Mouse (Mus musculus): Measurements from ENCODE around the gene Syn3. TPM values are rescaled to one million over a fixed set of nuclear protein-coding genes. Genes with fewer than 3 reads are reported as not detected.
"Not testable (repeated sequence)": the region's sequence is repeated elsewhere in the genome, so short reads cannot be mapped to it uniquely, and the experiment has no call there.

The Syn3 gene
- polyA plus RNA-seq, 1 experiment from 2014 or later: 7.4 TPM

- Histone ChIP-seq H3K4me3 (ENCODE audit: low read length) (no peak overlapping the region), H3K9ac (replicated peaks; ENCODE audit: low read length) (no peak overlapping the region), H3K27me3 (ENCODE audit: insufficient read depth, low read length) (no peaks in the 10 kb centered on the region), H3K4me1 (ENCODE audit: insufficient read depth, low read length) (0 out of 2 replicates have a peak, but pooled peaks cover 3% of the 10 kb centered on the region), H3K4me2 (replicated peaks; ENCODE audit: low read depth, low read length) (no peak overlapping the region), H3K9me3 (ENCODE audit: low read length) (no peaks in the 10 kb centered on the region), H3K36me3 (ENCODE audit: insufficient read depth, low read length) (no peaks in the 10 kb centered on the region), H3K27ac (ENCODE audit: low read length) (no peak overlapping the region)
- ATAC-seq (ENCODE audit: low FRiP score, low TSS enrichment): peak; percentile 79
- WGBS: 42% methylated on average over 6 of the region's 6 CpGs
Measured at GRCm38 (mm10) chr10:86452326-86452995, 46.2 kb downstream of the Syn3 start.

- Histone ChIP-seq H3K4me3 (ENCODE audit: low read length) (no peak overlapping the region), H3K9ac (replicated peaks; ENCODE audit: low read length) (no peak overlapping the region), H3K27ac (ENCODE audit: low read length) (no peak overlapping the region), H3K9me3 (ENCODE audit: low read length) (no peaks in the 10 kb centered on the region), H3K4me1 (ENCODE audit: insufficient read depth, low read length) (0 out of 2 replicates have a peak, but pooled peaks cover 3% of the 10 kb centered on the region), H3K36me3 (ENCODE audit: insufficient read depth, low read length) (no peaks in the 10 kb centered on the region), H3K27me3 (ENCODE audit: insufficient read depth, low read length) (no peaks in the 10 kb centered on the region), H3K4me2 (replicated peaks; ENCODE audit: low read depth, low read length) (no peak overlapping the region)
- 86% methylated on average over 5 of the region's 5 CpGs for WGBS
- 0 out of 2 replicates have a peak, but pooled peaks have one; percentile 47 for ATAC-seq (ENCODE audit: low FRiP score, low TSS enrichment)
Measured at GRCm38 (mm10) chr10:86451294-86451693, 47.4 kb downstream of the Syn3 start.

GRCm38 (mm10) chr10:86446649-86447048 lies 52.0 kb downstream of the Syn3 start:
- H3K27me3 ChIP-seq (ENCODE audit: insufficient read depth, low read length): no peaks in the 10 kb centered on the region
- H3K9me3 ChIP-seq (ENCODE audit: low read length): no peaks in the 10 kb centered on the region
- no peak overlapping the region for H3K4me2 ChIP-seq (replicated peaks; ENCODE audit: low read depth, low read length)
- no peak overlapping the region for H3K4me3 ChIP-seq (ENCODE audit: low read length)
- H3K4me1 ChIP-seq (ENCODE audit: insufficient read depth, low read length): 0 out of 2 replicates have a peak, but pooled peaks cover 4% of the 10 kb centered on the region
- no peak overlapping the region for H3K27ac ChIP-seq (ENCODE audit: low read length)
- no peak for ATAC-seq (ENCODE audit: low FRiP score, low TSS enrichment)
- H3K36me3 ChIP-seq (ENCODE audit: insufficient read depth, low read length): no peaks in the 10 kb centered on the region
- H3K9ac ChIP-seq (replicated peaks; ENCODE audit: low read length): no peak overlapping the region

- H3K4me1 ChIP-seq (ENCODE audit: insufficient read depth, low read length): 0 out of 2 replicates have a peak, but pooled peaks cover 4% of the 10 kb centered on the region
- WGBS: 81% methylated on average over 2 of the region's 2 CpGs
- no peaks in the 10 kb centered on the region for H3K9me3 ChIP-seq (ENCODE audit: low read length)
- H3K4me2 ChIP-seq (replicated peaks; ENCODE audit: low read depth, low read length): no peak overlapping the region
- no peak overlapping the region for H3K9ac ChIP-seq (replicated peaks; ENCODE audit: low read length)
- H3K36me3 ChIP-seq (ENCODE audit: insufficient read depth, low read length): no peaks in the 10 kb centered on the region
- H3K4me3 ChIP-seq (ENCODE audit: low read length): no peak overlapping the region
- no peak overlapping the region for H3K27ac ChIP-seq (ENCODE audit: low read length)
- no peaks in the 10 kb centered on the region for H3K27me3 ChIP-seq (ENCODE audit: insufficient read depth, low read length)
- no peak for ATAC-seq (ENCODE audit: low FRiP score, low TSS enrichment)
Measured at GRCm38 (mm10) chr10:86445207-86445606, 53.5 kb downstream of the Syn3 start.

- 68% methylated on average over 3 of the region's 3 CpGs for WGBS
- H3K27me3 ChIP-seq (ENCODE audit: insufficient read depth, low read length): no peaks in the 10 kb centered on the region
- no peaks in the 10 kb centered on the region for H3K36me3 ChIP-seq (ENCODE audit: insufficient read depth, low read length)
- no peak overlapping the region for H3K4me3 ChIP-seq (ENCODE audit: low read length)
- no peak overlapping the region for H3K27ac ChIP-seq (ENCODE audit: low read length)
- H3K4me2 ChIP-seq (replicated peaks; ENCODE audit: low read depth, low read length): no peak overlapping the region
- no peak overlapping the region for H3K9ac ChIP-seq (replicated peaks; ENCODE audit: low read length)
- H3K9me3 ChIP-seq (ENCODE audit: low read length): no peaks in the 10 kb centered on the region
- no peak for ATAC-seq (ENCODE audit: low FRiP score, low TSS enrichment)
- 0 out of 2 replicates have a peak, but pooled peaks cover 4% of the 10 kb centered on the region for H3K4me1 ChIP-seq (ENCODE audit: insufficient read depth, low read length)
Measured at GRCm38 (mm10) chr10:86444665-86445064, 54.0 kb downstream of the Syn3 start.

GRCm38 (mm10) chr10:86441765-86442164 lies 56.9 kb downstream of the Syn3 start:
- WGBS: 29% methylated on average over 3 of the region's 3 CpGs
- no peaks in the 10 kb centered on the region for H3K9me3 ChIP-seq (ENCODE audit: low read length)
- H3K9ac ChIP-seq (replicated peaks; ENCODE audit: low read length): no peak overlapping the region
- H3K36me3 ChIP-seq (ENCODE audit: insufficient read depth, low read length): no peaks in the 10 kb centered on the region
- H3K4me2 ChIP-seq (replicated peaks; ENCODE audit: low read depth, low read length): no peak overlapping the region
- H3K27me3 ChIP-seq (ENCODE audit: insufficient read depth, low read length): no peaks in the 10 kb centered on the region
- H3K27ac ChIP-seq (ENCODE audit: low read length): peak overlapping the region; percentile 43; the same call in 1 of the 2 replicates
- peaks cover 4% of the 10 kb centered on the region; the same call in 1 of the 2 replicates for H3K4me1 ChIP-seq (ENCODE audit: insufficient read depth, low read length)
- H3K4me3 ChIP-seq (ENCODE audit: low read length): no peak overlapping the region
- ATAC-seq (ENCODE audit: low FRiP score, low TSS enrichment): peak; percentile 88

GRCm38 (mm10) chr10:86439640-86440039 lies 59.1 kb downstream of the Syn3 start:
- no peaks in the 10 kb centered on the region for H3K9me3 ChIP-seq (ENCODE audit: low read length)
- no peak overlapping the region for H3K27ac ChIP-seq (ENCODE audit: low read length)
- no peaks in the 10 kb centered on the region for H3K27me3 ChIP-seq (ENCODE audit: insufficient read depth, low read length)
- no peak for ATAC-seq (ENCODE audit: low FRiP score, low TSS enrichment)
- no peak overlapping the region for H3K9ac ChIP-seq (replicated peaks; ENCODE audit: low read length)
- no peaks in the 10 kb centered on the region for H3K36me3 ChIP-seq (ENCODE audit: insufficient read depth, low read length)
- peaks cover 4% of the 10 kb centered on the region; the same call in 1 of the 2 replicates for H3K4me1 ChIP-seq (ENCODE audit: insufficient read depth, low read length)
- WGBS: 78% methylated on average over 4 of the region's 4 CpGs
- no peak overlapping the region for H3K4me2 ChIP-seq (replicated peaks; ENCODE audit: low read depth, low read length)
- no peak overlapping the region for H3K4me3 ChIP-seq (ENCODE audit: low read length)

- H3K27ac ChIP-seq (ENCODE audit: low read length): no peak overlapping the region
- H3K36me3 ChIP-seq (ENCODE audit: insufficient read depth, low read length): no peaks in the 10 kb centered on the region
- H3K9ac ChIP-seq (replicated peaks; ENCODE audit: low read length): no peak overlapping the region
- no peak overlapping the region for H3K4me2 ChIP-seq (replicated peaks; ENCODE audit: low read depth, low read length)
- H3K4me3 ChIP-seq (ENCODE audit: low read length): no peak overlapping the region
- no peaks in the 10 kb centered on the region for H3K9me3 ChIP-seq (ENCODE audit: low read length)
- WGBS: 83% methylated on average over 11 of the region's 11 CpGs
- H3K27me3 ChIP-seq (ENCODE audit: insufficient read depth, low read length): no peaks in the 10 kb centered on the region
- peaks cover 11% of the 10 kb centered on the region; the same call in 1 of the 2 replicates for H3K4me1 ChIP-seq (ENCODE audit: insufficient read depth, low read length)
- ATAC-seq (ENCODE audit: low FRiP score, low TSS enrichment): no peak
Measured at GRCm38 (mm10) chr10:86437294-86437693, 61.4 kb downstream of the Syn3 start.

- not testable (repeated sequence) for ATAC-seq (ENCODE audit: low FRiP score, low TSS enrichment); H3K36me3 ChIP-seq (ENCODE audit: insufficient read depth, low read length); H3K4me1 ChIP-seq (ENCODE audit: insufficient read depth, low read length); H3K27me3 ChIP-seq (ENCODE audit: insufficient read depth, low read length); H3K27ac ChIP-seq (ENCODE audit: low read length); H3K9me3 ChIP-seq (ENCODE audit: low read length); H3K4me3 ChIP-seq (ENCODE audit: low read length); H3K4me2 ChIP-seq (replicated peaks; ENCODE audit: low read depth, low read length); H3K9ac ChIP-seq (replicated peaks; ENCODE audit: low read length)
- 77% methylated on average over 4 of the region's 4 CpGs for whole genome bisulfite sequencing
Measured at GRCm38 (mm10) chr10:86435006-86435405, 63.7 kb downstream of the Syn3 start.

GRCm38 (mm10) chr10:86429651-86430050 lies 69.0 kb downstream of the Syn3 start:
- WGBS: 79% methylated on average over 3 of the region's 3 CpGs

More at GRCm38 (mm10) chr10:86429651-86430050, 69.0 kb downstream of the Syn3 start:
- Histone ChIP-seq H3K4me1 (ENCODE audit: insufficient read depth, low read length) (peaks cover 18% of the 10 kb centered on the region; the same call in 1 of the 2 replicates), H3K4me2 (replicated peaks; ENCODE audit: low read depth, low read length) (no peak overlapping the region), H3K36me3 (ENCODE audit: insufficient read depth, low read length) (no peaks in the 10 kb centered on the region), H3K9ac (replicated peaks; ENCODE audit: low read length) (no peak overlapping the region), H3K27ac (ENCODE audit: low read length) (no peak overlapping the region), H3K27me3 (ENCODE audit: insufficient read depth, low read length) (no peaks in the 10 kb centered on the region), H3K4me3 (ENCODE audit: low read length) (no peak overlapping the region), H3K9me3 (ENCODE audit: low read length) (no peaks in the 10 kb centered on the region)
- ATAC-seq (ENCODE audit: low FRiP score, low TSS enrichment): no peak
